Mouse (Mus musculus) hindbrain, embryonic 10.5 days (tissue): ENCODE results near the gene Lhx4. TPM values are rescaled to one million over a fixed set of nuclear protein-coding genes. Genes with fewer than 3 reads are reported as not detected.

Source experiments
- DNase-seq: peaks from one replicate; pipeline ENCODE4 v3.0.0-alpha.2; 2017; ENCODE audit warnings: low spot score
- H3K27ac ChIP-seq: fragments of 300-500 bp; sonication (generic); 2 replicates; pipeline ENCODE4 v1.5.1; 2016; ENCODE audit warnings: mild to moderate bottlenecking, moderate library complexity
- H3K27me3 ChIP-seq: fragments of 300-500 bp; sonication (generic); 2 replicates; pipeline ENCODE4 v1.6.1; 2016; ENCODE audit warnings: mild to moderate bottlenecking; ENCODE audit not compliant: poor library complexity, insufficient read depth, severe bottlenecking
- H3K36me3 ChIP-seq: fragments of 300-500 bp; sonication (generic); 2 replicates; pipeline ENCODE4 v1.6.1; 2016; ENCODE audit warnings: mild to moderate bottlenecking, moderate library complexity
- H3K4me1 ChIP-seq: fragments of 300-500 bp; sonication (generic); replicated peaks from 2 replicates; pipeline ENCODE4 v1.6.1; 2016; ENCODE audit warnings: mild to moderate bottlenecking
- H3K4me3 ChIP-seq: fragments of 300-500 bp; sonication (generic); 2 replicates; pipeline ENCODE4 v1.5.1; 2016; ENCODE audit warnings: mild to moderate bottlenecking, moderate library complexity
- H3K9me3 ChIP-seq: fragments of 300-500 bp; sonication (generic); 2 replicates; pipeline ENCODE4 v1.6.1; 2016; ENCODE audit warnings: mild to moderate bottlenecking, moderate library complexity
- WGBS: fragments of 180-500 bp; shearing (Covaris S2); methylation state at CpG from one replicate; pipeline ENCODE4 v1.1.7; 2016; 5-methylcytosine and 5-hydroxymethylcytosine counted together
- polyA plus RNA-seq: library from polyadenylated mRNA; unstranded; fragments of >200 nt; fragmentation: Nextera tagmentation; extraction: Ambion mirVana; gene quantifications from 2 replicates; pipeline ENCODE4 v1.2.1, GENCODE M21; 2016

Lhx4 gene
- polyA plus RNA-seq, 1 experiment from 2014 or later: 11.6 TPM

GRCm38 (mm10) chr1:155718851-155719250 lies 32.6 kb downstream of the Lhx4 start:
- DNase-seq: no peak
- no peaks in the 10 kb centered on the region for H3K36me3 ChIP-seq
- no peak overlapping the region for H3K27ac ChIP-seq
- 71% methylated on average over 3 of the region's 3 CpGs for WGBS
- no peaks in the 10 kb centered on the region for H3K9me3 ChIP-seq
- peaks cover 66% of the 10 kb centered on the region for H3K27me3 ChIP-seq
- H3K4me1 ChIP-seq: peaks cover 34% of the 10 kb centered on the region
- H3K4me3 ChIP-seq: no peak overlapping the region

- no peak for DNase-seq
- H3K9me3 ChIP-seq: no peaks in the 10 kb centered on the region
- H3K4me3 ChIP-seq: no peak overlapping the region
- H3K36me3 ChIP-seq: no peaks in the 10 kb centered on the region
- peaks cover 20% of the 10 kb centered on the region for H3K4me1 ChIP-seq
- 94% methylated on average over 12 of the region's 12 CpGs for WGBS
- peaks cover 57% of the 10 kb centered on the region for H3K27me3 ChIP-seq
- H3K27ac ChIP-seq: no peak overlapping the region
Observed at GRCm38 (mm10) chr1:155717301-155717700, 34.2 kb downstream of the Lhx4 start.

- Histone ChIP-seq H3K27me3 (peaks cover 44% of the 10 kb centered on the region), H3K4me1 (peaks cover 16% of the 10 kb centered on the region; the same call in 1 of the 2 replicates), H3K9me3 (no peaks in the 10 kb centered on the region), H3K4me3 (no peak overlapping the region), H3K36me3 (no peaks in the 10 kb centered on the region), H3K27ac (no peak overlapping the region)
- no peak for DNase-seq
Observed at GRCm38 (mm10) chr1:155715366-155715765, 36.1 kb downstream of the Lhx4 start.

- H3K9me3 ChIP-seq: no peaks in the 10 kb centered on the region
- H3K4me3 ChIP-seq: no peak overlapping the region
- DNase-seq: no peak
- 70% methylated on average over 2 of the region's 2 CpGs for WGBS
- no peak overlapping the region for H3K27ac ChIP-seq
- peaks cover 24% of the 10 kb centered on the region for H3K27me3 ChIP-seq
- H3K36me3 ChIP-seq: no peaks in the 10 kb centered on the region
- H3K4me1 ChIP-seq: peaks cover 6% of the 10 kb centered on the region; the same call in 1 of the 2 replicates
Observed at GRCm38 (mm10) chr1:155713306-155713705, 38.2 kb downstream of the Lhx4 start.

- H3K27me3 ChIP-seq: 0 out of 2 replicates have a peak, but pooled peaks cover 4% of the 10 kb centered on the region
- 57% methylated on average over 5 of the region's 5 CpGs for WGBS
- peak overlapping the region; percentile 30; the same call in 1 of the 2 replicates for H3K27ac ChIP-seq
- H3K4me3 ChIP-seq: no peak overlapping the region
- H3K36me3 ChIP-seq: no peaks in the 10 kb centered on the region
- no peaks in the 10 kb centered on the region for H3K9me3 ChIP-seq
- H3K4me1 ChIP-seq: peaks cover 19% of the 10 kb centered on the region; the same call in 1 of the 2 replicates
- DNase-seq: peak; percentile 34
Observed at GRCm38 (mm10) chr1:155704182-155704581, 47.3 kb downstream of the Lhx4 start.

GRCm38 (mm10) chr1:155703191-155703680 lies 48.2 kb downstream of the Lhx4 start:
- peaks cover 21% of the 10 kb centered on the region for H3K4me1 ChIP-seq
- 0 out of 2 replicates have a peak, but pooled peaks cover 4% of the 10 kb centered on the region for H3K27me3 ChIP-seq
- WGBS: 87% methylated on average over 5 of the region's 5 CpGs
- H3K27ac ChIP-seq: no peak overlapping the region; the same call in 1 of the 2 replicates
- H3K4me3 ChIP-seq: no peak overlapping the region
- DNase-seq: no peak
- no peaks in the 10 kb centered on the region for H3K9me3 ChIP-seq
- no peaks in the 10 kb centered on the region for H3K36me3 ChIP-seq

DNA sequence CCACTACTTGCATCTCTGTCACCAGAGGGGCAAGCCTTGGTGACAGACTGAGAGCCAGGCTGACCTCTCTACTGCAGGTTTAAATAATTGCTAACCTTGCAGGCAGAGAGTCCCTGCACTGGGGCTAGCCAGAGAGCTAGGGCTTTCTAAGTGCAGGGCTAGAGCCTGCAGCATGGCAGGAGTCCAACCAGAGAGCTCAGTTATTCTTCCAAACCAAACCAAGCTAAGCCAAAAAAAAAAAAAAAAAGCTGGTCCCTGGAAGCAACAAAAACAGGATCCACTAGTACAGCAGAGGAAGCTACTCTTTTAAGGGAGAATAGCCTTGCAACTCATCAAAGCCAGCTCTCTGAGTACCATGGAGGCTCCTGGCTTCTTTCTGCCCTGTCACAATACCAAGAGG lies 50.6 kb downstream of the Lhx4 start:
- Histone ChIP-seq H3K4me3 (no peak overlapping the region), H3K4me1 (peaks cover 21% of the 10 kb centered on the region), H3K27me3 (0 out of 2 replicates have a peak, but pooled peaks cover 4% of the 10 kb centered on the region), H3K27ac (no peak overlapping the region), H3K9me3 (no peaks in the 10 kb centered on the region), H3K36me3 (no peaks in the 10 kb centered on the region)
- no peak for DNase-seq

DNA sequence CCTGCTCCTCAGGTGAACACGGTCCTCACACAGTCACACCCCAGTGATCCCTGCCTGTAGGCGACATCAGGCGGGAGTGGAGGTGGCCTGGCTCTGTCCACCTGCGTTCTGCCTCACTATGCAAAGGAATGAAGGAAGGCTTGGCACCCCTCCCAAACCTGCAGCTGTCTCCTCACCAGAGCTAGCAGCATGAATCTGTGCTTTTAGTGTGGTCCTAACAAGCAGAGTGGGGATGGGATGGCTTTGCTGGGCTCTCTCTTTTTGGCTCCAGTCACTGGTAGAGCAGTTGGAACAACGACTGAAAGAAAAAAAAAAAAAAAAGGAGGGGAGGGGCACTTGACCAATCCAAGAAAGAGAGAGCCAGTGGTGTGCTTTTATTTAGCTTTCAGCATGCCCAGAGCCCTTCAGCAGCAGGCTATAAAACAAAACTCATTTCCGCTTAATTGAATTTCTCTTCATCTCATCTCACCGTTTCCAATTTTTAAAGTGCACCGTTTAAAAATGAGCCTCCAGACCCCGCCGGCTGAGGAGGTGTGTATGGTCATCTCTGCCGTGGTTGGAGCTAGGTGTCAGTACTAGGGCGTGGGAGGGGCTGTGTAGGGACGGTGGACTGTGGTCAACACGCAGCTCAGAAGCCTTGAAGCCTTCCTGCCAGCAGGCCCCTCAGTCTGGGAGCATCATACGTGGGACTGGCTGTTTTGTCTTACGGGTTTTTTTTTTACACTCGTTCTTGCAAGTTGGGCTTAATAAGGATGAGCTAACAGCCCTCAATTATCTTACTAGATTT lies 52.9 kb downstream of the Lhx4 start:
- Histone ChIP-seq H3K36me3 (no peaks in the 10 kb centered on the region), H3K9me3 (no peaks in the 10 kb centered on the region), H3K27ac (no peak overlapping the region), H3K27me3 (no peaks in the 10 kb centered on the region), H3K4me3 (no peak overlapping the region), H3K4me1 (peaks cover 7% of the 10 kb centered on the region)
- DNase-seq: no peak
- 69% methylated on average over 17 of the region's 17 CpGs for WGBS

DNA sequence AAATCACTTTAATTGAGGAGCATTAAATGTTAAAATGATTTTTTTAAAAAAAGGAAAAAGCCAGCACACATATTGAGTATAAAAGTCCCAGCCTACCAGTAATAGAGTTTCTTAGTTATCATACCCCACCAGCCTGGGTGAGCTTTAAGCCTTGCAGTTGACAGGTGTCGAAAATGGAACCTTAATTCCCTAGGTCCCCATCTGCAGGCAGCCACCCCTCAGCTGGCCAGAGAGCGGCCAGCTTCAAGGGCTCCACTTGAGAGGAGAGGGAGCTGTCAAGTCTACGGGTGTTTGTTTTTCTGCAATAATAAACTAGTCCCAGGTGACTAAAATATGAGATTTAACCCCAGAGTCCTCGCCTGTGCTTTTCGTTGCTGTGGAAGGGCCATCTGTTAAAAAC lies 58.0 kb downstream of the Lhx4 start:
- Histone ChIP-seq H3K27ac (no peak overlapping the region), H3K4me3 (no peak overlapping the region), H3K27me3 (no peaks in the 10 kb centered on the region), H3K36me3 (no peaks in the 10 kb centered on the region), H3K4me1 (peaks cover 5% of the 10 kb centered on the region), H3K9me3 (no peaks in the 10 kb centered on the region)
- no peak for DNase-seq
- WGBS: 64% methylated on average over 5 of the region's 5 CpGs

DNA sequence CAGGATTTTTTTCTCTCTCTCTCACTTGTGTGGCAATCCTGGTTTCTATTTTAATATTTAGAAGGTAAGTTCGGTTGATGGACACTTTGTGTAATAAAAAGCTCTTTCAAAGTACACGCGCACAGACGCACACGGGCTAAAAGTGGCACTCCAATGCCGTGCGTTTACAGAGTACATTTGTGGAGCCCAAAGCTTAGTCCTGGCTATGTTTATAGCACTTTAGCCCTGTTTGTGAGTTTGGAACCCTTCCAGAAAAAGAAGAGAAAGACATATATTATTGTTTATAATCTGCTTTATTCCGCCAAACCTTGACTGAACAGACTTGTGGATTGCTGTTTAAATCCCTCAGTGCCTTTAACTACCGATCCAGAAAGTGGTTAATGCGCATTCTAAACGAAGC lies 58.5 kb downstream of the Lhx4 start:
- no peak for DNase-seq
- Histone ChIP-seq H3K27ac (no peak overlapping the region), H3K4me3 (no peak overlapping the region), H3K9me3 (no peaks in the 10 kb centered on the region), H3K36me3 (no peaks in the 10 kb centered on the region), H3K27me3 (no peaks in the 10 kb centered on the region), H3K4me1 (0 out of 2 replicates have a peak, but pooled peaks cover 2% of the 10 kb centered on the region)
- 91% methylated on average over 11 of the region's 11 CpGs for WGBS

DNA sequence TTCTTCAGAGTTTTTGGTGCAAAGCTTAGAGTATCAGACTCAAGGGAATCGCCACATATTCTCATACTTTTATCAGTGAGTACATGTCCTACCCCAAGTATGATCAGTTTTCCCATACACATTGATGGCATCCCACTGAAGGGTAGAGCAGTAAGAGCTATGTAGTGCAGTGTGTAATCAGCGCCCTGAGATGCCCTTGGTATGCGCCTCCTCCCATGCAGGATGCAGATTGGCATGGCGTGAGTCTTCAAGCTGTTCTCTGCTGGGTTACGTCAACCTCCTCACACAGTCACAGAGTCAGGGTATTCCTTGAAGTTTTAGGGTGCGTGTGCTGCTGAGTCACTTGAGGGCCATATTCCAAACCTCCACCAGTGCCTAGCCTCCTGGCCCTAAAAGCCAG lies 59.3 kb downstream of the Lhx4 start:
- Histone ChIP-seq H3K4me3 (no peak overlapping the region), H3K9me3 (no peaks in the 10 kb centered on the region), H3K27ac (no peak overlapping the region), H3K36me3 (no peaks in the 10 kb centered on the region), H3K27me3 (no peaks in the 10 kb centered on the region), H3K4me1 (no peaks in the 10 kb centered on the region)
- 91% methylated on average over 6 of the region's 6 CpGs for WGBS
- DNase-seq: no peak

DNA sequence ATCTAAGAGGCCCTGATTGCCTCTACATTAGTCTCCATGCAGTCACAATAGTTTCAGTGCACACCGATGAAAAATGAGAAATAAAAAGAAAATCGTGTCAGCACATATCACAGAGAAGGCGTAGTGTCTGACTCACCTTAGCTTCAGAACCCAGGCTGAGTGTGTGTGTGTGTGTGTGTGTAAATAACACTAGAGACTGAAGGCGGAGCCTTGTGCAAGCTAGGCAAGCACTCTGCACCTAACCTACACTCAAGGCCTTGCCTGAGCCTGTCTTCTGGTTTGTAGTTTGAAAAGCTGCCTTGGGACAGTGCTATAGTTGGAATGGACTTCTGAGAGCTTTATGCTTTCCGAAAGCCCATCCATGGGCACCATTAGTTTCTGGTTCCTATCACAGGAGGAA lies 61.9 kb downstream of the Lhx4 start:
- no peak for DNase-seq
- no peak overlapping the region for H3K27ac ChIP-seq
- no peaks in the 10 kb centered on the region for H3K27me3 ChIP-seq
- H3K4me3 ChIP-seq: no peak overlapping the region
- 86% methylated on average over 5 of the region's 5 CpGs for WGBS
- H3K36me3 ChIP-seq: no peaks in the 10 kb centered on the region
- no peaks in the 10 kb centered on the region for H3K4me1 ChIP-seq
- no peaks in the 10 kb centered on the region for H3K9me3 ChIP-seq

DNA sequence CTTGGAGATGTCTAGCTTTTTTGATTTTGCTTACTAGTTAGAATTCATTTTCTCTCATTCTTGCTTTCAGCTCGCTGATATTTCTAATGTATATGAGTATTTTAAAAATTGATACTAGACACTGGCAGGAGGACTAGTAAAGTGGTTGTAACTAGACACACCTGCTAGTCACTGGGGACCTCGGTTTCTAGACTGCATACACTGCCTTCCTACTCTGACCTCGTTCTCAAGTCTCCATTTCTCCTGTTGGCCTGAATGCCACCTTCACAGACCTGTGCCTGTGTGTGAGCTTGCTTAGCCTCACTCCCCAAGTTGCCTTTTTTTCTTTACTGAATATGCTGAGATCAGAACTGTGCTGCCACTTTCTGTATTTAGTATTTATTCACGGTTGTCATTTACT lies 62.3 kb downstream of the Lhx4 start:
- H3K4me3 ChIP-seq: no peak overlapping the region
- no peaks in the 10 kb centered on the region for H3K9me3 ChIP-seq
- H3K36me3 ChIP-seq: no peaks in the 10 kb centered on the region
- DNase-seq: no peak
- H3K27ac ChIP-seq: no peak overlapping the region
- H3K27me3 ChIP-seq: no peaks in the 10 kb centered on the region
- no peaks in the 10 kb centered on the region for H3K4me1 ChIP-seq
- 79% methylated on average over 4 of the region's 4 CpGs for WGBS
